Mouse (Mus musculus): ENCODE measurements around the gene Gm17428. TPM values are rescaled to one million over a fixed set of nuclear protein-coding genes. Genes with fewer than 3 reads are reported as not detected.
"Not testable (repeated sequence)": the region's sequence is repeated elsewhere in the genome, so short reads cannot be mapped to it uniquely, and the experiment has no call there.

Gene Gm17428
- polyA plus RNA-seq, 1 experiment from 2014 or later = not detected

DNA sequence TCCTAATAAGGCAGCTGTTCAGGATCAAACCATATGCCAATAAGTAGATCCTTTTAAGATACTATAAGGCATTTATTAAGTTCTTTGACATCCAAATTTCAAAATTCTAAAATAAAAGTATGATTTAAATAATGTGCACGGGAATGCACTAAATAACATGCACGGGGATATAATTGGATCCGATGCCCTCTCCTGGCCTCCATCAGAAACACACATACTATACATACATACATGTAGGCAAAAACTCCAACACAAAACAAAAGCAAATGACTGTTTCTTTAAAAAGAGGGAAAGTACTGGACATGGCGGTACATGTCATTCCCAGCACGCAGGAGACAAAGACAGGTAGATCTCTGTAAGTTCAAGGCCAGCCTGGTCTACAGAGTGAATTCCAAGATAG lies 23.1 kb downstream of the Gm17428 start:
- not testable (repeated sequence) for H3K36me3 ChIP-seq (ENCODE audit: control insufficient read depth, insufficient read depth, low read length); H3K27ac ChIP-seq (ENCODE audit: low read depth, low read length); H3K4me3 ChIP-seq (ENCODE audit: low read depth, low read length); H3K9ac ChIP-seq (ENCODE audit: low read depth, low read length); H3K27me3 ChIP-seq (ENCODE audit: control insufficient read depth, insufficient read depth, low read length); H3K4me1 ChIP-seq (replicated peaks; ENCODE audit: control insufficient read depth, insufficient read depth, low read length); H3K4me2 ChIP-seq (replicated peaks; ENCODE audit: low read depth, low read length); H3K9me3 ChIP-seq (ENCODE audit: control insufficient read depth, low read length); DNase-seq (ENCODE audit: low spot score); ATAC-seq (ENCODE audit: low FRiP score)
- WGBS = 90% methylated on average over 5 of the region's 5 CpGs

DNA sequence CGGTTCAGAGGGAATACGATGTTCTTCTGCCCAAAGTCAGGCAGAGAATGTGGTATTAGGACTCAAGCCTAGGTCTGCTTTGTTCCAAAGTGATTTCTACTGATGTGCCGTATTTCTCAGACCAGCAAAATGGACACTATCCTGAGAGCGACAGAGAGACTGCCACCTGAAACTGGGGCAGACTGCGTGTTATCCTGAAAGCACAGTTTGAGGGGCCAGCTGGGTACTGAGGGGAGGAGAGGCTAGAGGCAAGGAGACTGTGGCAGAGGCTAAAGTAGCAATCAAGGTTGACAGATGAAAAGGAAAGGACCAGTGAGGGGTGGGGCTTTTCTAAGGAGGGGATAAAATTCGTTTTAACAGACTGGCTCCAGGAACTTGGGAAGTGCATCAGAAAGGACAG lies 24.1 kb downstream of the Gm17428 start:
- Histone ChIP-seq H3K4me1 (replicated peaks; ENCODE audit: control insufficient read depth, insufficient read depth, low read length) (0 out of 2 replicates have a peak, but pooled peaks cover 2% of the 10 kb centered on the region), H3K4me2 (replicated peaks; ENCODE audit: low read depth, low read length) (no peak overlapping the region), H3K27ac (ENCODE audit: low read depth, low read length) (no peak overlapping the region), H3K27me3 (ENCODE audit: control insufficient read depth, insufficient read depth, low read length) (no peaks in the 10 kb centered on the region), H3K4me3 (ENCODE audit: low read depth, low read length) (no peak overlapping the region), H3K36me3 (ENCODE audit: control insufficient read depth, insufficient read depth, low read length) (no peaks in the 10 kb centered on the region), H3K9ac (ENCODE audit: low read depth, low read length) (no peak overlapping the region), H3K9me3 (ENCODE audit: control insufficient read depth, low read length) (no peaks in the 10 kb centered on the region)
- DNase-seq (ENCODE audit: low spot score) (no peak), ATAC-seq (ENCODE audit: low FRiP score) (no peak)
- 86% methylated on average over 6 of the region's 6 CpGs for WGBS

GRCm38 (mm10) chr14:55001446-55001845 lies 24.7 kb downstream of the Gm17428 start:
- H3K4me1 ChIP-seq (replicated peaks; ENCODE audit: control insufficient read depth, insufficient read depth, low read length) = 0 out of 2 replicates have a peak, but pooled peaks cover 2% of the 10 kb centered on the region
- DNase-seq (ENCODE audit: low spot score) (no peak), ATAC-seq (ENCODE audit: low FRiP score) (no peak)
- no peak overlapping the region for H3K4me3 ChIP-seq (ENCODE audit: low read depth, low read length)
- no peaks in the 10 kb centered on the region for H3K9me3 ChIP-seq (ENCODE audit: control insufficient read depth, low read length)
- no peaks in the 10 kb centered on the region for H3K27me3 ChIP-seq (ENCODE audit: control insufficient read depth, insufficient read depth, low read length)
- WGBS = 93% methylated on average over 2 of the region's 2 CpGs
- no peak overlapping the region for H3K4me2 ChIP-seq (replicated peaks; ENCODE audit: low read depth, low read length)
- H3K36me3 ChIP-seq (ENCODE audit: control insufficient read depth, insufficient read depth, low read length) = no peaks in the 10 kb centered on the region
- no peak overlapping the region for H3K27ac ChIP-seq (ENCODE audit: low read depth, low read length)
- H3K9ac ChIP-seq (ENCODE audit: low read depth, low read length) = no peak overlapping the region

DNA sequence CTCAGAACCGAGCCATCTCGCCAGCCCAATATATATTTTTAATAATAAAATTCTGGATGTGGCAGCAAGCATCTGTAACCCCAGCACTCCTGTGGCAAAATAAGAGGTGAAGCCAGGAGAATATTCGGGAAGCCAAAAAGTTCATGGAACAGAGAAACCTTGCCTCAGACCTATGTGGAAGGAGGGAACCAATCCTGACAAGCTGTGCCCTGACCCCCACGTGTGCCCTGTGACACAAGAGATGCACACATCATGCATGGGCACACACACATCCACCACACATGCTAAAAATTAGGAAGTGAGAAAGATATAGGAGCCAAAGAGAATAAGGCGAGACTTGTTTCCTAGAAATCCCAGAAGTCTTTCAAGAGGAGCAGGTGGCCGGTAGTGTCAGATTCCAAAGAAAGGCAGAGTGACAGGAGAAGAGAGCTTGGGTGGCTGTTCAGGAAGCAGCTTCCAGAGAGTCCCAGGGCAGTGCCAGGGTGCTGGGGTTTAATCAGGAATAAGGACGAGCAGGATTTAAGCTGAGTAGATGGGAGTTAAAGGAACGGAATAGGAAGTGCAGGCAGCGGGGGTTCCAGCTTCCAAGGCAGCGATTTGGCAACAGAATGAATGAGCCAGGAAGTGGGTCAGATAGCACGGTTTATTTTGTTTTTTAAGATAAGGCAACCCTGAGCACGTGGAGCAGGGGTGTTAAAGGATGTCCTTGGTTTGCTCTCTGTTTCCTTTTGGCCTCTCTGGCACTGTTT lies 25.4 kb downstream of the Gm17428 start:
- Histone ChIP-seq H3K9me3 (ENCODE audit: control insufficient read depth, low read length) (no peaks in the 10 kb centered on the region), H3K4me1 (replicated peaks; ENCODE audit: control insufficient read depth, insufficient read depth, low read length) (0 out of 2 replicates have a peak, but pooled peaks cover 2% of the 10 kb centered on the region), H3K27me3 (ENCODE audit: control insufficient read depth, insufficient read depth, low read length) (no peaks in the 10 kb centered on the region), H3K36me3 (ENCODE audit: control insufficient read depth, insufficient read depth, low read length) (no peaks in the 10 kb centered on the region), H3K4me3 (ENCODE audit: low read depth, low read length) (no peak overlapping the region), H3K4me2 (replicated peaks; ENCODE audit: low read depth, low read length) (no peak overlapping the region), H3K27ac (ENCODE audit: low read depth, low read length) (no peak overlapping the region), H3K9ac (ENCODE audit: low read depth, low read length) (no peak overlapping the region)
- no peak for DNase-seq (ENCODE audit: low spot score)
- WGBS = 52% methylated on average over 12 of the region's 12 CpGs
- no peak for ATAC-seq (ENCODE audit: low FRiP score)

DNA sequence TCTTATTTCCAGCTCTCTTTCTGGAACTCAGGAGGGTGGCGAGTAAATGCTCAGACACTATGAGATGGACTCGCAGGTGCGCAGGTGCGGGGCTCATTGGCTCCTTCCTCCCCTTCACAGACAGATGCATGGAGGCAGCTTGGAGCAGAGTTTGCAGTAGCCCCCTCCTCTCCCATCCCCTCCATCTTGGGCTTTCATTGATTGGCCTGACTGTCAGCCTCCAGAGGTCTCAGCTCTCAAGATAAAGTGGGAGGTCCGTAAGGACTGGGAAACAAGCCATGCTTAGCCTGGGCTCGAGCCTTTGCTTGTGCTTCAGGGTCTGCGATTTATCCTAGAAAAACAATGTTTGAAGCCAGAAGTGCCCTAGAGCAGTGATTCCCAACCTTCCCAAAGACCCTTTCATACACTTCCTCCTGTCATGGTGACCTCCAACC lies 26.0 kb downstream of the Gm17428 start:
- no peak for DNase-seq (ENCODE audit: low spot score)
- H3K9me3 ChIP-seq (ENCODE audit: control insufficient read depth, low read length) = no peaks in the 10 kb centered on the region
- no peak for ATAC-seq (ENCODE audit: low FRiP score)
- no peak overlapping the region for H3K9ac ChIP-seq (ENCODE audit: low read depth, low read length)
- no peak overlapping the region for H3K4me2 ChIP-seq (replicated peaks; ENCODE audit: low read depth, low read length)
- whole genome bisulfite sequencing = 65% methylated on average over 7 of the region's 7 CpGs
- no peaks in the 10 kb centered on the region for H3K36me3 ChIP-seq (ENCODE audit: control insufficient read depth, insufficient read depth, low read length)
- no peak overlapping the region for H3K27ac ChIP-seq (ENCODE audit: low read depth, low read length)
- H3K4me1 ChIP-seq (replicated peaks; ENCODE audit: control insufficient read depth, insufficient read depth, low read length) = 0 out of 2 replicates have a peak, but pooled peaks cover 2% of the 10 kb centered on the region
- H3K27me3 ChIP-seq (ENCODE audit: control insufficient read depth, insufficient read depth, low read length) = no peaks in the 10 kb centered on the region
- H3K4me3 ChIP-seq (ENCODE audit: low read depth, low read length) = no peak overlapping the region

GRCm38 (mm10) chr14:55003878-55004855 lies 27.4 kb downstream of the Gm17428 start:
- no peak for DNase-seq (ENCODE audit: low spot score)
- H3K4me1 ChIP-seq (replicated peaks; ENCODE audit: control insufficient read depth, insufficient read depth, low read length) = 0 out of 2 replicates have a peak, but pooled peaks cover 2% of the 10 kb centered on the region
- H3K9ac ChIP-seq (ENCODE audit: low read depth, low read length) = no peak overlapping the region
- H3K36me3 ChIP-seq (ENCODE audit: control insufficient read depth, insufficient read depth, low read length) = no peaks in the 10 kb centered on the region
- no peak for ATAC-seq (ENCODE audit: low FRiP score)
- H3K9me3 ChIP-seq (ENCODE audit: control insufficient read depth, low read length) = no peaks in the 10 kb centered on the region
- H3K27ac ChIP-seq (ENCODE audit: low read depth, low read length) = no peak overlapping the region
- WGBS = 80% methylated on average over 18 of the region's 18 CpGs
- H3K4me3 ChIP-seq (ENCODE audit: low read depth, low read length) = no peak overlapping the region
- no peaks in the 10 kb centered on the region for H3K27me3 ChIP-seq (ENCODE audit: control insufficient read depth, insufficient read depth, low read length)
- H3K4me2 ChIP-seq (replicated peaks; ENCODE audit: low read depth, low read length) = no peak overlapping the region

DNA sequence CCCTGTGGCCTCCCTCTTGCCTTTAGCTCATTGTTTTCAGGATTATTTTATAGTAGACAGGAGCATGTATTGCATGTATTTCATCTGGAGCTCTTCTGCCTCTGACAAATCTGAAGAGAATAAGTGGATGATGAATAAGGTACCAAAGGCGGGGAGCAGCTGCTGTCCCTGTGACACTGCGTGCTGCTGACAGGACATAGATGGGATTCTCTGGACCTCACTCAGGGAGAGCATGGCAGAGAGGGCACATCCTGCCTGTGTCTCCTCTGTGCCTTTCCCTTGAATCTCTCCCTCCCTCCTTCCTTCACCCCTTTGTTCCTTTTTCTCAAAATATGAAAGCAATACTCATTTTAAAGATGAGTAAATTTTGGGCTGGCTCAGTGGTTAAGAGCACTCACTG lies 28.8 kb downstream of the Gm17428 start:
- Histone ChIP-seq H3K4me3 (ENCODE audit: low read depth, low read length) (no peak overlapping the region), H3K4me2 (replicated peaks; ENCODE audit: low read depth, low read length) (no peak overlapping the region), H3K9ac (ENCODE audit: low read depth, low read length) (no peak overlapping the region), H3K4me1 (replicated peaks; ENCODE audit: control insufficient read depth, insufficient read depth, low read length) (0 out of 2 replicates have a peak, but pooled peaks cover 2% of the 10 kb centered on the region), H3K27me3 (ENCODE audit: control insufficient read depth, insufficient read depth, low read length) (no peaks in the 10 kb centered on the region), H3K27ac (ENCODE audit: low read depth, low read length) (no peak overlapping the region), H3K36me3 (ENCODE audit: control insufficient read depth, insufficient read depth, low read length) (no peaks in the 10 kb centered on the region), H3K9me3 (ENCODE audit: control insufficient read depth, low read length) (no peaks in the 10 kb centered on the region)
- DNase-seq (ENCODE audit: low spot score) (no peak), ATAC-seq (ENCODE audit: low FRiP score) (no peak)
- WGBS = 66% methylated on average over 2 of the region's 2 CpGs

DNA sequence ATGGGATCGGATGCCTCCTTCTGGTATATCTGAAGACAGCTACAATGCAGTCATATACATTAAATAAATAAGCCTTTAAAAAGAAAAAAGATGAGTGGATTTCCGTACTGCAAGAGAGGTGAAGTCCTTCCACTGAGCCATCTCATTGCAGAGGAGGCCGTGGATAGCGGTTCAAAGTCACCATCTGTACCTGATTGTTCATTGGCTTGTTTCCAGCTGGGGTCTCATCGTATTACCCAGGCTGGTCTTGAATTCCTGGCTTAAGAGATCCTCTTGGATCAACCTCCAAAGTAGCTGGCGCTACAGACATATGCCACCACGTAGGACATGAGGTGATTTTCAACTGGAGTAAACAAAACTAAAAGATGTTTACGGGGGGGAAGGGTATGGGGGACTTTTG lies 29.2 kb downstream of the Gm17428 start:
- no peak overlapping the region for H3K4me2 ChIP-seq (replicated peaks; ENCODE audit: low read depth, low read length)
- H3K27me3 ChIP-seq (ENCODE audit: control insufficient read depth, insufficient read depth, low read length) = no peaks in the 10 kb centered on the region
- no peaks in the 10 kb centered on the region for H3K36me3 ChIP-seq (ENCODE audit: control insufficient read depth, insufficient read depth, low read length)
- 0 out of 2 replicates have a peak, but pooled peaks cover 2% of the 10 kb centered on the region for H3K4me1 ChIP-seq (replicated peaks; ENCODE audit: control insufficient read depth, insufficient read depth, low read length)
- H3K9ac ChIP-seq (ENCODE audit: low read depth, low read length) = no peak overlapping the region
- no peak for ATAC-seq (ENCODE audit: low FRiP score)
- 90% methylated on average over 8 of the region's 8 CpGs for WGBS
- DNase-seq (ENCODE audit: low spot score) = no peak
- H3K27ac ChIP-seq (ENCODE audit: low read depth, low read length) = no peak overlapping the region
- no peaks in the 10 kb centered on the region for H3K9me3 ChIP-seq (ENCODE audit: control insufficient read depth, low read length)
- H3K4me3 ChIP-seq (ENCODE audit: low read depth, low read length) = no peak overlapping the region

All from hindbrain, embryonic 11.5 days (tissue).